Mouse (Mus musculus) right cerebral cortex, postnatal 25 days (tissue): Measurements from ENCODE around the gene Usp40.

Source experiments
- DNase-seq: peaks from one replicate; pipeline ENCODE4 v3.0.0; 2022

Usp40 gene

GRCm38 (mm10) chr1:87941765-87942164, 66.6 kb downstream of the Usp40 start:
- no peak for DNase-seq

GRCm38 (mm10) chr1:87936516-87936915, 71.8 kb downstream of the Usp40 start:
- DNase-seq = no peak

GRCm38 (mm10) chr1:87936075-87936474, 72.3 kb downstream of the Usp40 start:
- no peak for DNase-seq

- DNase-seq = no peak
These were observed 72.8 kb downstream of the Usp40 start for GRCm38 (mm10) chr1:87935546-87935945.

GRCm38 (mm10) chr1:87935095-87935494, 73.3 kb downstream of the Usp40 start:
- no peak for DNase-seq

- no peak for DNase-seq
These were observed 75.3 kb downstream of the Usp40 start for GRCm38 (mm10) chr1:87933051-87933450.

GRCm38 (mm10) chr1:87929730-87930129, 78.6 kb downstream of the Usp40 start:
- no peak for DNase-seq

- no peak for DNase-seq
These were observed 83.5 kb downstream of the Usp40 start for GRCm38 (mm10) chr1:87924888-87925287.

GRCm38 (mm10) chr1:87922666-87923065, 85.7 kb downstream of the Usp40 start:
- no peak for DNase-seq

GRCm38 (mm10) chr1:87920056-87920614, 88.2 kb downstream of the Usp40 start:
- no peak for DNase-seq

GRCm38 (mm10) chr1:87918061-87918460, 90.3 kb downstream of the Usp40 start:
- DNase-seq = no peak

GRCm38 (mm10) chr1:87917361-87917760, 91.0 kb downstream of the Usp40 start:
- DNase-seq = no peak

- no peak for DNase-seq
These were observed 95.0 kb downstream of the Usp40 start for GRCm38 (mm10) chr1:87913356-87913755.

- DNase-seq = no peak
These were observed 97.9 kb downstream of the Usp40 start for GRCm38 (mm10) chr1:87910428-87910827.

- DNase-seq = no peak
These were observed 98.8 kb downstream of the Usp40 start for GRCm38 (mm10) chr1:87909565-87909964.

- DNase-seq = no peak
These were observed 99.6 kb downstream of the Usp40 start for GRCm38 (mm10) chr1:87908736-87909135.

- DNase-seq = no peak
These were observed 100.3 kb downstream of the Usp40 start for GRCm38 (mm10) chr1:87908006-87908405.

- no peak for DNase-seq
These were observed 101.9 kb downstream of the Usp40 start for GRCm38 (mm10) chr1:87906361-87906956.

GRCm38 (mm10) chr1:87902186-87902585, 106.2 kb downstream of the Usp40 start:
- no peak for DNase-seq

- DNase-seq = no peak
These were observed 107.4 kb downstream of the Usp40 start for GRCm38 (mm10) chr1:87900979-87901378.

GRCm38 (mm10) chr1:87899701-87900100, 108.7 kb downstream of the Usp40 start:
- DNase-seq = no peak

- DNase-seq = no peak
These were observed 111.4 kb downstream of the Usp40 start for GRCm38 (mm10) chr1:87896921-87897320.
